ENCODE assay signal across 8 mouse cellular contexts in genomic region chr9:14841878-14842761, GRCm38 (mm10). TPM values are rescaled to one million over a fixed set of nuclear protein-coding genes. Genes with fewer than 3 reads are reported as not detected.
DNase-seq lines count a peak whose midpoint lies in the region; ATAC-seq lines count a peak whose summit lies in the region.

No protein-coding gene starts in this region.

- DNase-seq in adrenal gland, adult 2 months, result peak; percentile 26
- no peak for DNase-seq in adrenal gland, adult 8-10 months
- peak; percentile 13 for DNase-seq in left cerebral cortex, postnatal 4 days
- no peak for DNase-seq in left cerebral cortex, adult 9 months (ENCODE audit: low spot score in 2 of 2)
- DNase-seq in kidney, adult 9 months, result peak; percentile 22
- DNase-seq in embryo, embryonic 9.5 days (ENCODE audit: extremely low spot score), result no peak
- no peak for DNase-seq in spleen, adult 18-20 months

- intact Hi-C loops in left cerebral cortex, postnatal 4 days (cut with DNase I), result no loop called here

- ATAC-seq in monocyte, adult 5-6 weeks (replicated peaks; ENCODE audit: insufficient number of reproducible peaks, low FRiP score, low TSS enrichment, poor library complexity, severe bottlenecking), result peak; percentile 96

RNA-seq across cellular contexts. Expression of gene Gpr83, which starts 17.9 kb away (rescaled TPM):
- not detected for total RNA-seq in adrenal gland, adult 2 months (2021)
- 0.20 and 0.31 TPM in 2 replicates for polyA plus RNA-seq in adrenal gland, adult 2 months (2012; rRNA removed)
- total RNA-seq in adrenal gland, adult 8-10 months (2022), result under 1 TPM in 1 of 4 experiments, not detected in 3; 0.13 TPM
- total RNA-seq in left cerebral cortex, postnatal 4 days (2021), result 1 to 10 TPM; 1.8 to 2.8 TPM
- 0.11 TPM in 1 of 3 replicates, not detected in the others for total RNA-seq in monocyte, adult 5-6 weeks (2017)

RNA-seq across cellular contexts. Expression of gene Ankrd49, which starts 57.5 kb away (rescaled TPM):
- total RNA-seq in adrenal gland, adult 2 months (2021), result 10 to 100 TPM; 13.3 TPM
- polyA plus RNA-seq in adrenal gland, adult 2 months (2012; rRNA removed), result 1.3 and 1.6 TPM in 2 replicates
- total RNA-seq in adrenal gland, adult 8-10 months (2022), result 10 to 100 TPM; 10.6 to 15.6 (median 14.3) TPM
- total RNA-seq in left cerebral cortex, postnatal 4 days (2021), result 10 to 100 TPM; 17.8 to 22.3 TPM
- 25.3 to 39.9 TPM (median 37.0 TPM) in 3 replicates for total RNA-seq in monocyte, adult 5-6 weeks (2017)

RNA-seq across cellular contexts. Expression of gene Mre11a, which starts 57.7 kb away (rescaled TPM):
- total RNA-seq in adrenal gland, adult 2 months (2021), result 10 to 100 TPM; 14.5 to 17.3 TPM
- 1.1 and 1.5 TPM in 2 replicates for polyA plus RNA-seq in adrenal gland, adult 2 months (2012; rRNA removed)
- 10 to 100 TPM; 18.8 to 26.9 (median 23.2) TPM for total RNA-seq in adrenal gland, adult 8-10 months (2022)
- total RNA-seq in left cerebral cortex, postnatal 4 days (2021), result 10 to 100 TPM; 13.7 to 16.2 TPM
- total RNA-seq in monocyte, adult 5-6 weeks (2017), result 15.9 to 34.9 TPM (median 19.8 TPM) in 3 replicates

Comparison
In these comparisons a context has a peak if more than half of its experiments do, and no peak if none do; other contexts are left out.
1. DNase-seq: peak in adrenal gland, adult 2 months (single experiment), left cerebral cortex, postnatal 4 days (single experiment) and kidney, adult 9 months (single experiment); none in adrenal gland, adult 8-10 months (single experiment), left cerebral cortex, adult 9 months (0 of 2), embryo, embryonic 9.5 days (single experiment) and spleen, adult 18-20 months (0 of 2).